Mouse (Mus musculus): ENCODE results near the gene Oser1. TPM values are rescaled to one million over a fixed set of nuclear protein-coding genes. Genes with fewer than 3 reads are reported as not detected.

The Oser1 gene
- total and polyA plus RNA-seq, 3 experiments, result 29.0 to 44.9 (median 38.1) TPM

DNA sequence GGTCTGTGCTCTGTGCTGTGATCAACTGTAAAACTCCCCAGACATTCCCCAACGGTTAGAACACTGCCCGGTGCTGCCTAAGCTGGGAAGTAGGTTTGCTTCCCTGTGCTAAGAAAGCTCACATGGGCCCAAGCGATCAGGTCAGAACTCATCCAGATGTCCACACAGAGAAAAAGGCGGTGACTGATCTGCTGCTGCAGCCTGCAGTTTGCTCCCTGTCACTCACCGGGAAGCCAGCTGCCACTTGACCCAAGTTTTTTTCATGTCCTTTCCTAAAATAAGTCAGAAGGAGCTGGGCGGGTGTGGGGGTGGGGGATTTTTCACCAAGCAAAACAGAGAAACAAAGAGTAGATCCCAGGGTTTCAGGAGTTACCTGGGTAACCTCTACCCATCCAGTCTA lies 40.1 kb upstream of the Oser1 start:
- Histone ChIP-seq H3K79me2 (replicated peaks; ENCODE audit: control insufficient read depth, extremely low read depth, insufficient read depth, poor library complexity, severe bottlenecking) (no peaks in the 10 kb centered on the region), H3K36me3 (replicated peaks in 1 of 2; ENCODE audit: control insufficient read depth in 1 of 2, insufficient read depth in 1 of 2, low read length in 1 of 2) (peaks cover 7 to 37% of the 10 kb centered on the region in 2 experiments), H3K4me2 (ENCODE audit: insufficient read depth, low read depth, poor library complexity, severe bottlenecking) (no peak overlapping the region), H3K27ac (ENCODE audit: insufficient read depth, low read depth) (no peak overlapping the region), H3K27me3 (replicated peaks) (peaks cover 2% of the 10 kb centered on the region), H3K4me3 (replicated peaks in 1 of 3; ENCODE audit: low read depth in 2 of 3, low read length in 2 of 3, poor library complexity in 1 of 3) (no peak overlapping the region), H3K9ac (ENCODE audit: insufficient read depth, low read depth) (no peak overlapping the region), H3K9me3 (replicated peaks; ENCODE audit: low read length) (no peaks in the 10 kb centered on the region), H3K4me1 (ENCODE audit: control insufficient read depth in 1 of 2, insufficient read depth in 2 of 2) (no peaks in the 10 kb centered on the region)
- no peak for TF ChIP-seq EP300 (IDR thresholded peaks at IDR 0.05; ENCODE audit: low read length)
- TF ChIP-seq GABPA (IDR thresholded peaks at IDR 0.05; ENCODE audit: insufficient replicate concordance, low read depth, low read length), result no peak
- no peak for TF ChIP-seq ELF1 (IDR thresholded peaks at IDR 0.05; ENCODE audit: low read depth, low read length)
- TF ChIP-seq HCFC1 (IDR thresholded peaks at IDR 0.05; ENCODE audit: low read depth, low read length), result no peak
- no peak for TF ChIP-seq POLR2A (IDR thresholded peaks at IDR 0.05; ENCODE audit: low read depth, low read length)
- no peak for TF ChIP-seq ZNF384 (IDR thresholded peaks at IDR 0.05; ENCODE audit: low read depth, low read length)
- no peak for TF ChIP-seq JUN (IDR thresholded peaks at IDR 0.05; ENCODE audit: insufficient read depth, low read depth, low read length)
- TF ChIP-seq ZKSCAN1 (IDR thresholded peaks at IDR 0.05; ENCODE audit: borderline replicate concordance, low read depth, low read length), result no peak
- TF ChIP-seq MAZ (IDR thresholded peaks at IDR 0.05; ENCODE audit: low read depth, low read length), result no peak
- no peak for TF ChIP-seq MYC (IDR thresholded peaks at IDR 0.05; ENCODE audit: low read depth, low read length)
- no peak for TF ChIP-seq E2F4 (IDR thresholded peaks at IDR 0.05; ENCODE audit: insufficient replicate concordance, low read depth, low read length)
- no peak for TF ChIP-seq ZC3H11A (IDR thresholded peaks at IDR 0.05; ENCODE audit: low read depth, low read length)
- TF ChIP-seq RCOR1 (conservative IDR thresholded peaks at IDR 0.05; ENCODE audit: low read depth, low read length), result no peak
- no peak for TF ChIP-seq MAX (IDR thresholded peaks at IDR 0.05; ENCODE audit: low read length)
- TF ChIP-seq MAFK (IDR thresholded peaks at IDR 0.05; ENCODE audit: insufficient replicate concordance, low read length), result no peak
- no peak for TF ChIP-seq RAD21 (IDR thresholded peaks at IDR 0.05; ENCODE audit: low read depth, low read length)
- TF ChIP-seq USF2 (conservative IDR thresholded peaks at IDR 0.05; ENCODE audit: low read depth, low read length), result no peak
- DNase-seq (ENCODE audit: extremely low read depth), result no peak
- in situ Hi-C loops (cut with MboI; ENCODE audit: low pct_ligation_motif_present, low pct_unique_long_range_greater_than_20kb, low sequenced_read_pairs) (no loop called here), dilution Hi-C loops (cut with MboI; ENCODE audit: extremely low pct_ligation_motif_present, extremely low pct_unique_long_range_greater_than_20kb, low sequenced_read_pairs) (no loop called here)

- Histone ChIP-seq H3K9ac (ENCODE audit: insufficient read depth, low read depth) (no peak overlapping the region), H3K9me3 (replicated peaks; ENCODE audit: low read length) (no peaks in the 10 kb centered on the region), H3K4me3 (replicated peaks in 1 of 3; ENCODE audit: low read depth in 2 of 3, low read length in 2 of 3, poor library complexity in 1 of 3) (no peak overlapping the region), H3K27me3 (replicated peaks) (peaks cover 6% of the 10 kb centered on the region), H3K79me2 (replicated peaks; ENCODE audit: control insufficient read depth, extremely low read depth, insufficient read depth, poor library complexity, severe bottlenecking) (no peaks in the 10 kb centered on the region), H3K36me3 (replicated peaks in 1 of 2; ENCODE audit: control insufficient read depth in 1 of 2, insufficient read depth in 1 of 2, low read length in 1 of 2) (peaks cover 6 to 31% of the 10 kb centered on the region in 2 experiments), H3K27ac (ENCODE audit: insufficient read depth, low read depth) (no peak overlapping the region), H3K4me2 (ENCODE audit: insufficient read depth, low read depth, poor library complexity, severe bottlenecking) (no peak overlapping the region), H3K4me1 (ENCODE audit: control insufficient read depth in 1 of 2, insufficient read depth in 2 of 2) (no peaks in the 10 kb centered on the region)
- TF ChIP-seq KAT2A (IDR thresholded peaks at IDR 0.05; ENCODE audit: insufficient replicate concordance, low read length) (no peak), NRF1 (IDR thresholded peaks at IDR 0.05; ENCODE audit: low read depth, low read length) (no peak), SMC3 (IDR thresholded peaks at IDR 0.05; ENCODE audit: low read depth, low read length) (no peak), ETS1 (conservative IDR thresholded peaks at IDR 0.05; ENCODE audit: low read depth, low read length) (no peak), CHD1 (IDR thresholded peaks at IDR 0.05; ENCODE audit: low read depth, low read length) (no peak), POLR2AphosphoS2 (IDR thresholded peaks at IDR 0.05; ENCODE audit: low read depth, low read length) (no peak), HCFC1 (IDR thresholded peaks at IDR 0.05; ENCODE audit: low read depth, low read length) (no peak), USF1 (IDR thresholded peaks at IDR 0.05; ENCODE audit: low read depth, low read length) (no peak), GABPA (IDR thresholded peaks at IDR 0.05; ENCODE audit: insufficient replicate concordance, low read depth, low read length) (no peak), RAD21 (IDR thresholded peaks at IDR 0.05; ENCODE audit: low read depth, low read length) (no peak), MAZ (IDR thresholded peaks at IDR 0.05; ENCODE audit: low read depth, low read length) (no peak), MEF2A (IDR thresholded peaks at IDR 0.05; ENCODE audit: borderline replicate concordance, low read depth, low read length) (no peak), MAFK (IDR thresholded peaks at IDR 0.05; ENCODE audit: insufficient replicate concordance, low read length) (no peak), JUN (IDR thresholded peaks at IDR 0.05; ENCODE audit: insufficient read depth, low read depth, low read length) (no peak), TBP (conservative IDR thresholded peaks at IDR 0.05; ENCODE audit: low read depth, low read length) (no peak), MXI1 (IDR thresholded peaks at IDR 0.05; ENCODE audit: low read depth, low read length) (no peak), RCOR1 (conservative IDR thresholded peaks at IDR 0.05; ENCODE audit: low read depth, low read length) (no peak)
- no peak for DNase-seq (ENCODE audit: extremely low read depth)
- dilution Hi-C loops (cut with MboI; ENCODE audit: extremely low pct_ligation_motif_present, extremely low pct_unique_long_range_greater_than_20kb, low sequenced_read_pairs) (no loop called here), in situ Hi-C loops (cut with MboI; ENCODE audit: low pct_ligation_motif_present, low pct_unique_long_range_greater_than_20kb, low sequenced_read_pairs) (no loop called here)
These were observed 39.5 kb upstream of the Oser1 start for GRCm38 (mm10) chr2:163463998-163464397.

Data from CH12.LX (cell line).